Mouse (Mus musculus): ENCODE measurements around the gene Zfp385b.

DNA sequence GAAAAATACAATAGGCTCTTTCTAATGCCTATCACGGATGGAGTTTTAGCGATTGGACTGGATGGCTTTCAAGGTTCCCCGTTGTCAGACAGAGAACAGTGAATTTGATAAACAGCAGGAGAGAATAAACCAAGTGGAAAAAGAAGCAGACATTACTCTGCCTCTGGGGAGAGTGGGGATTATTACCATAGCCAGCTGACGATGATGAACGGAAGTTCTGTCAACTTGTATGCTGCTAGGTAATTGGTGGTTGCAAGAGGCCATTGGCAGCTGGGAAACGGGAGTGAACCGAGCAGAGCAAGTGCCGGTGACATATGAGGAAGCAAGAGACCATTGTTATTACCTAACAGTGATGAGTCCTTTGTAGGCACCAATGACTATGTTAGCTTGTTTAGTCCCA lies 444.3 kb downstream of the Zfp385b start:
- no peak for TF ChIP-seq POLR2A (IDR thresholded peaks at IDR 0.05; ENCODE audit: borderline replicate concordance, control insufficient read depth, low read depth, low read length)
- no peak for TF ChIP-seq CTCF (IDR thresholded peaks at IDR 0.05; ENCODE audit: control insufficient read depth, insufficient read depth, low read length)
